Comparison of ENCODE assay signal across 34 mouse cellular contexts in genomic region chr5:30864322-30864721, GRCm38 (mm10). TPM values are rescaled to one million over a fixed set of nuclear protein-coding genes. Genes with fewer than 3 reads are reported as not detected.
DNase-seq lines count a peak whose midpoint lies in the region; ATAC-seq lines count a peak whose summit lies in the region.
"Had no signal": no experiment of that assay in that cellular context is flagged by ENCODE, and none has a peak within 500 bp of the region (broad histone marks: within the 10 kb centered on the region; RNA-seq: fewer than 3 reads in every experiment).

No protein-coding gene starts in this region.

- peak; percentile 93 for DNase-seq in heart, adult 11 months
- DNase-seq in heart, postnatal 4 days = no peak
- no peak for DNase-seq in heart, adult 9 months (ENCODE audit: low spot score in 2 of 2)
- DNase-seq in liver = no peak
- DNase-seq in limb, embryonic 10.5 days (ENCODE audit: low spot score) = peak; percentile 29
- no peak for DNase-seq in layer of hippocampus, postnatal 14 days (ENCODE audit: low spot score in 2 of 2)
- DNase-seq: adrenal gland, postnatal 25 days; cerebellum, adult 11-12 months; cerebellum, adult 9-11 months; embryo, embryonic 11 days; gastrocnemius, postnatal 10 days; kidney, adult 11 months; kidney, postnatal 36 days; layer of hippocampus, postnatal 36 days; left cerebral cortex, postnatal 4 days; lung, adult 18-20 months; right cerebral cortex, postnatal 4 days; thymus, adult 18-20 months; thymus, postnatal 25 days had no signal

- H3K9me3 ChIP-seq in heart, embryonic 15.5 days (replicated peaks) = no peaks in the 10 kb centered on the region
- no peaks in the 10 kb centered on the region for H3K9me3 ChIP-seq in liver, embryonic 12.5 days (replicated peaks)
- no peaks in the 10 kb centered on the region for H3K9me3 ChIP-seq in limb, embryonic 10.5 days (replicated peaks)
- H3K9me3 ChIP-seq: embryonic facial prominence, embryonic 13.5 days; limb, embryonic 15.5 days; midbrain, embryonic 13.5 days; neural tube, embryonic 13.5 days had no signal

- no peak overlapping the region for H3K4me2 ChIP-seq in heart, embryonic 15.5 days
- H3K4me2 ChIP-seq in liver, embryonic 12.5 days = peak overlapping the region; percentile 18; the same call in 1 of the 2 replicates
- H3K4me2 ChIP-seq: embryonic facial prominence, embryonic 13.5 days; hindbrain, embryonic 14.5 days; kidney, embryonic 15.5 days; limb, embryonic 15.5 days; midbrain, embryonic 13.5 days; neural tube, embryonic 13.5 days had no signal

- H3K4me1 ChIP-seq in heart, embryonic 15.5 days (replicated peaks) = peaks cover 14% of the 10 kb centered on the region
- peaks cover 13% of the 10 kb centered on the region for H3K4me1 ChIP-seq in liver, embryonic 12.5 days
- H3K4me1 ChIP-seq in limb, embryonic 10.5 days = peaks cover 21% of the 10 kb centered on the region
- H3K4me1 ChIP-seq: embryonic facial prominence, embryonic 13.5 days had no signal

- H3K9ac ChIP-seq in heart, embryonic 15.5 days = no peak overlapping the region
- no peak overlapping the region for H3K9ac ChIP-seq in liver, embryonic 12.5 days
- H3K9ac ChIP-seq: embryonic facial prominence, embryonic 13.5 days; hindbrain, embryonic 14.5 days; kidney, embryonic 15.5 days; limb, embryonic 15.5 days; midbrain, embryonic 13.5 days; neural tube, embryonic 13.5 days had no signal

- H3K27me3 ChIP-seq in heart, embryonic 15.5 days = no peaks in the 10 kb centered on the region
- H3K27me3 ChIP-seq in liver, embryonic 12.5 days (replicated peaks) = peaks cover 19% of the 10 kb centered on the region
- H3K27me3 ChIP-seq in limb, embryonic 10.5 days (ENCODE audit: low read depth, poor library complexity, severe bottlenecking) = no peaks in the 10 kb centered on the region
- H3K27me3 ChIP-seq: embryonic facial prominence, embryonic 13.5 days; kidney, embryonic 15.5 days; limb, embryonic 15.5 days; midbrain, embryonic 13.5 days; neural tube, embryonic 13.5 days had no signal

- no peak overlapping the region for H3K4me3 ChIP-seq in heart, embryonic 15.5 days
- H3K4me3 ChIP-seq in liver, embryonic 12.5 days = no peak overlapping the region
- H3K4me3 ChIP-seq in limb, embryonic 10.5 days = no peak overlapping the region
- H3K4me3 ChIP-seq: embryonic facial prominence, embryonic 13.5 days; erythroblast, embryonic 14.5 days; kidney, embryonic 15.5 days; layer of hippocampus, adult 2 months; limb, embryonic 15.5 days; midbrain, embryonic 13.5 days; neural tube, embryonic 13.5 days had no signal

- H3K27ac ChIP-seq in heart, embryonic 15.5 days = no peak overlapping the region
- H3K27ac ChIP-seq in liver, embryonic 12.5 days = no peak overlapping the region
- 0 out of 2 replicates have a peak overlapping the region, but pooled peaks have one; percentile 14 for H3K27ac ChIP-seq in limb, embryonic 10.5 days
- H3K27ac ChIP-seq: embryonic facial prominence, embryonic 13.5 days; hindbrain, embryonic 14.5 days; kidney, embryonic 15.5 days; layer of hippocampus, adult 2 months; limb, embryonic 15.5 days; macrophage; midbrain, embryonic 13.5 days; neural tube, embryonic 13.5 days; stomach, postnatal 0 days had no signal

- no peaks in the 10 kb centered on the region for H3K36me3 ChIP-seq in heart, embryonic 15.5 days
- no peaks in the 10 kb centered on the region for H3K36me3 ChIP-seq in liver, embryonic 12.5 days
- H3K36me3 ChIP-seq in limb, embryonic 10.5 days = peaks cover 7% of the 10 kb centered on the region; the same call in 1 of the 2 replicates

- ATAC-seq in heart, embryonic 15.5 days (replicated peaks; ENCODE audit: insufficient number of reproducible peaks, insufficient read depth, low FRiP score, low read depth) = peak; percentile 19; the same call in 1 of the 2 replicates
- 0 out of 2 replicates have a peak, but pooled peaks have one; percentile 10 for ATAC-seq in liver, embryonic 12.5 days
- ATAC-seq: forebrain, embryonic 16.5 days; inflammation-experienced regulatory T-cells, adult 6 months; midbrain, embryonic 13.5 days had no signal

- 32% methylated on average over 15 of the region's 15 CpGs for WGBS in heart, embryonic 15.5 days
- 30% methylated on average over 15 of the region's 15 CpGs for WGBS in liver, embryonic 12.5 days (ENCODE audit: insufficient replicate concordance)
- WGBS in limb, embryonic 10.5 days = 51% methylated on average over 15 of the region's 15 CpGs

RNA-seq across cellular contexts. Expression of gene Tmem214, which starts 3.5 kb away (rescaled TPM):
- total RNA-seq in heart, postnatal 4 days (2021) = 10 to 100 TPM; 44.4 to 50.0 TPM
- polyA plus RNA-seq in heart, embryonic 15.5 days (2015; fragmentation: Nextera tagmentation; extraction: Ambion mirVana) = 57.5 and 67.2 TPM in 2 replicates
- polyA plus RNA-seq in liver, embryonic 12.5 days (2016; fragmentation: Nextera tagmentation; extraction: Ambion mirVana) = 55.5 and 56.2 TPM in 2 replicates
- polyA plus RNA-seq in limb, embryonic 10.5 days (2016; fragmentation: Nextera tagmentation; extraction: Ambion mirVana) = 68.7 and 82.4 TPM in 2 replicates
- total RNA-seq in layer of hippocampus, postnatal 14 days (2021) = 10 to 100 TPM; 62.4 to 69.4 TPM

RNA-seq across cellular contexts. Expression of gene Agbl5, which starts 24.2 kb away (rescaled TPM):
- 10 to 100 TPM; 11.8 to 12.7 TPM for total RNA-seq in heart, postnatal 4 days (2021)
- polyA plus RNA-seq in heart, embryonic 15.5 days (2015; fragmentation: Nextera tagmentation; extraction: Ambion mirVana) = 8.9 and 11.9 TPM in 2 replicates
- polyA plus RNA-seq in liver, embryonic 12.5 days (2016; fragmentation: Nextera tagmentation; extraction: Ambion mirVana) = 7.0 and 7.2 TPM in 2 replicates
- polyA plus RNA-seq in limb, embryonic 10.5 days (2016; fragmentation: Nextera tagmentation; extraction: Ambion mirVana) = 20.4 and 29.9 TPM in 2 replicates
- 10 to 100 TPM; 12.7 to 14.7 TPM for total RNA-seq in layer of hippocampus, postnatal 14 days (2021)

RNA-seq across cellular contexts. Expression of gene Ost4, which starts 43.3 kb away (rescaled TPM):
- 100 to 1,000 TPM; 170 TPM for total RNA-seq in heart, postnatal 4 days (2021)
- 372 and 381 TPM in 2 replicates for polyA plus RNA-seq in heart, embryonic 15.5 days (2015; fragmentation: Nextera tagmentation; extraction: Ambion mirVana)
- 374 and 383 TPM in 2 replicates for polyA plus RNA-seq in liver, embryonic 12.5 days (2016; fragmentation: Nextera tagmentation; extraction: Ambion mirVana)
- 403 and 414 TPM in 2 replicates for polyA plus RNA-seq in limb, embryonic 10.5 days (2016; fragmentation: Nextera tagmentation; extraction: Ambion mirVana)
- 100 to 1,000 TPM; 100 to 108 TPM for total RNA-seq in layer of hippocampus, postnatal 14 days (2021)

RNA-seq across cellular contexts. Expression of gene Emilin1, which starts 48.9 kb away (rescaled TPM):
- total RNA-seq in heart, postnatal 4 days (2021) = 10 to 100 TPM; 83.4 to 93.2 TPM
- polyA plus RNA-seq in heart, embryonic 15.5 days (2015; fragmentation: Nextera tagmentation; extraction: Ambion mirVana) = 125 and 179 TPM in 2 replicates
- polyA plus RNA-seq in liver, embryonic 12.5 days (2016; fragmentation: Nextera tagmentation; extraction: Ambion mirVana) = 70.0 and 73.6 TPM in 2 replicates
- polyA plus RNA-seq in limb, embryonic 10.5 days (2016; fragmentation: Nextera tagmentation; extraction: Ambion mirVana) = 202 and 241 TPM in 2 replicates
- total RNA-seq in layer of hippocampus, postnatal 14 days (2021) = 1 to 10 TPM; 3.9 to 4.5 TPM

RNA-seq across cellular contexts. Expression of gene Mapre3, which starts 49.9 kb away (rescaled TPM):
- 10 to 100 TPM; 16.2 to 18.9 TPM for total RNA-seq in heart, postnatal 4 days (2021)
- 16.3 and 20.1 TPM in 2 replicates for polyA plus RNA-seq in heart, embryonic 15.5 days (2015; fragmentation: Nextera tagmentation; extraction: Ambion mirVana)
- polyA plus RNA-seq in liver, embryonic 12.5 days (2016; fragmentation: Nextera tagmentation; extraction: Ambion mirVana) = 3.0 and 3.4 TPM in 2 replicates
- 12.2 and 17.0 TPM in 2 replicates for polyA plus RNA-seq in limb, embryonic 10.5 days (2016; fragmentation: Nextera tagmentation; extraction: Ambion mirVana)
- total RNA-seq in layer of hippocampus, postnatal 14 days (2021) = 100 to 1,000 TPM; 205 to 211 TPM
- total RNA-seq: megakaryocyte-erythroid progenitor cell, adult 5-6 weeks had no signal

Comparison
In these comparisons a context has a peak if more than half of its experiments do, and no peak if none do; other contexts are left out.
1. DNase-seq: peak in heart, adult 11 months (single experiment) and limb, embryonic 10.5 days (single experiment); none in heart, postnatal 4 days (single experiment), heart, adult 9 months (0 of 2), liver (single experiment) and layer of hippocampus, postnatal 14 days (0 of 2).